Mouse (Mus musculus): Measurements from ENCODE around the gene Hpse2. TPM values are rescaled to one million over a fixed set of nuclear protein-coding genes. Genes with fewer than 3 reads are reported as not detected.

Gene Hpse2
- polyA plus RNA-seq, 1 experiment from 2014 or later, result 7.1 TPM

DNA sequence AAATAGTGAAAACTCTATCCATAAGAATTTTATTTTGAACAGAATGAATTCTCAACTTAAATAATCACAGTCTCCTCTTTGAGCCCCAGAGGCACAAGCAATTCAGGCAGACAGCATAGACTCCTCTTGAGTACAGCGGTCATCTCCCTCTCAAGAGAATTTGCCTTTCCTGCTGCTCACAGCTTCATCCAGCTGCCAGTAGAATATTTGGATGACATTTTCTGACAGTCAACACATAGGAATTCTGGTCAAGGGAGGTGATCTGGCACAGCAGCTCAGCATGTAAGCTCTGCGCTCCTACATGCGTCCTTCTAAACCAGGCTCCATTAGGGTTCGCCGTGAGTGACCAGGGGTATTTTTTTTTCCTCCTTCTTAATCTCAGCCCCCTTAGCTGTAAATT is 232.6 kb downstream of the Hpse2 start:
- no peaks in the 10 kb centered on the region for H3K9me3 ChIP-seq
- 61% methylated on average over 5 of the region's 5 CpGs for WGBS
- 0 out of 2 replicates have a peak, but pooled peaks cover 7% of the 10 kb centered on the region for H3K4me1 ChIP-seq
- H3K36me3 ChIP-seq, result no peaks in the 10 kb centered on the region
- H3K27me3 ChIP-seq, result no peaks in the 10 kb centered on the region
- H3K4me2 ChIP-seq, result no peak overlapping the region
- no peak overlapping the region for H3K9ac ChIP-seq
- no peak for ATAC-seq (ENCODE audit: insufficient number of reproducible peaks, low FRiP score, low TSS enrichment, low read depth)
- no peak overlapping the region for H3K4me3 ChIP-seq
- no peak overlapping the region for H3K27ac ChIP-seq

DNA sequence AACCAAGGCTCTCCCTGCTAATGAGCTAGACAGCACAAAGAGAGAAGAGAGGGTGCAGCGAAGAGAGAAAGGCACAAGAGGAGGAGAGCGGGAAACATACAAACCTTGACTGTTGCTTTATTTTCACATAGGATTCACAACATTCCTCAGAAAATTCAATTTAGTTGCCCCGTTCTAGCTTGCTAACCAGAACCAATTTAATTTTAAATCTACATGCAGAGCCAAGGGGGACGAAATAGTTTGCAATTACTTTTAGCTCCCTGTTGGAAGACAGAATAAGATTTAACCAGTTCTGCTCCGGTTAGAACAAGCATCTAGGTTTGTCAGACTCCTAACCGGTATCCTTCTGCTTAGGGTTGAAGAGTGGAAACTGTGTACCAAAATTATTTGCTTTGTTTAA is 240.3 kb downstream of the Hpse2 start:
- H3K4me1 ChIP-seq, result 0 out of 2 replicates have a peak, but pooled peaks cover 3% of the 10 kb centered on the region
- 56% methylated on average over 6 of the region's 6 CpGs for WGBS
- H3K4me2 ChIP-seq, result no peak overlapping the region
- no peak overlapping the region for H3K4me3 ChIP-seq
- H3K27me3 ChIP-seq, result no peaks in the 10 kb centered on the region
- H3K9ac ChIP-seq, result no peak overlapping the region
- no peaks in the 10 kb centered on the region for H3K36me3 ChIP-seq
- H3K27ac ChIP-seq, result no peak overlapping the region
- no peaks in the 10 kb centered on the region for H3K9me3 ChIP-seq
- no peak for ATAC-seq (ENCODE audit: insufficient number of reproducible peaks, low FRiP score, low TSS enrichment, low read depth)

GRCm38 (mm10) chr19:43146820-43147219 is 241.3 kb downstream of the Hpse2 start:
- H3K27ac ChIP-seq, result no peak overlapping the region
- no peaks in the 10 kb centered on the region for H3K9me3 ChIP-seq
- H3K27me3 ChIP-seq, result no peaks in the 10 kb centered on the region
- no peak overlapping the region for H3K4me3 ChIP-seq
- ATAC-seq (ENCODE audit: insufficient number of reproducible peaks, low FRiP score, low TSS enrichment, low read depth), result no peak
- H3K9ac ChIP-seq, result no peak overlapping the region
- no peak overlapping the region for H3K4me2 ChIP-seq
- WGBS, result 32% methylated on average over 7 of the region's 7 CpGs
- no peaks in the 10 kb centered on the region for H3K36me3 ChIP-seq
- 0 out of 2 replicates have a peak, but pooled peaks cover 3% of the 10 kb centered on the region for H3K4me1 ChIP-seq

DNA sequence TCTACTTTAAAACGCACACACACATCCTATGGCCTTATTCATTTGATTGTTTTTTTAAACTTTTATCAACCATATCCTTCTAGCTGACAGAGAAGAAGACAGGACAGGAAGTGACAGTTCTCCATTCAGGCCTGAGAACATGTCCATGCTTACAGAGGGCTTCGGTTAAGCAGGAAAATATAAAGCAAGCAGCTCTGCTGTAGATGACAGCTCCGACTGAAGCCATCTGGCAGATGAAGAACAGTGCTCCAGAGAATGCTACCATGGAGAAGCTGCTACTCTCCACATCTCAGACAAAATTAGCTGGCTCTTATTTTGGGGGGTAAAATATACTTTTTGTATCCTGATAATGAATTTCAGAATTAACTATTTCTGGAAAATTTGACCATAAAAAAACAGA is 246.5 kb downstream of the Hpse2 start:
- Histone ChIP-seq H3K27me3 (no peaks in the 10 kb centered on the region), H3K4me2 (no peak overlapping the region), H3K4me3 (no peak overlapping the region), H3K27ac (no peak overlapping the region), H3K9me3 (no peaks in the 10 kb centered on the region), H3K36me3 (no peaks in the 10 kb centered on the region), H3K9ac (no peak overlapping the region), H3K4me1 (no peaks in the 10 kb centered on the region)
- no peak for ATAC-seq (ENCODE audit: insufficient number of reproducible peaks, low FRiP score, low TSS enrichment, low read depth)
- 77% methylated on average over 3 of the region's 3 CpGs for WGBS

- H3K4me2 ChIP-seq, result no peak overlapping the region
- H3K9ac ChIP-seq, result no peak overlapping the region
- H3K4me1 ChIP-seq, result no peaks in the 10 kb centered on the region
- no peaks in the 10 kb centered on the region for H3K9me3 ChIP-seq
- no peak overlapping the region for H3K27ac ChIP-seq
- no peak overlapping the region for H3K4me3 ChIP-seq
- ATAC-seq (ENCODE audit: insufficient number of reproducible peaks, low FRiP score, low TSS enrichment, low read depth), result no peak
- 68% methylated on average over 4 of the region's 4 CpGs for WGBS
- no peaks in the 10 kb centered on the region for H3K36me3 ChIP-seq
- H3K27me3 ChIP-seq, result no peaks in the 10 kb centered on the region
Observed at GRCm38 (mm10) chr19:43109796-43110195, 278.4 kb downstream of the Hpse2 start.

DNA sequence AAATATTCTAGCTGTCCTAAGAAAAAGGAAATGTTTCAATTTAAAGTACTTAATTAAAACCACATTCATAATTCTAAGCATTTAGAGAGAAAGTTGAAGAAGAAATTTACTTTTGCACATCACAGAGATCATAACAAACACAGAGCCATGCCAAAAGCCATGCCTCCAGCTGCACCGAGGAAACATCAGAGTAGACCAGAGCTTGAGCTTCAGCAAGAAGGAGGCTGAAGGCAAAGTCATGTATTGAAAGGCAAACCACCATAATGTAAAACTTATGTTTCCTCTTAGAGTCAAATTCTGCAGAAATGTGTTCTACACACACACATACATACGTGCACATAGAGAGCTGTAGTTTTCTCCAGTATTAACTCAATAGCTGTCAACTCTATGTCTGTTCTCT is 291.2 kb downstream of the Hpse2 start:
- Histone ChIP-seq H3K9ac (no peak overlapping the region), H3K27me3 (no peaks in the 10 kb centered on the region), H3K9me3 (no peaks in the 10 kb centered on the region), H3K4me3 (no peak overlapping the region), H3K4me1 (no peaks in the 10 kb centered on the region), H3K4me2 (no peak overlapping the region), H3K27ac (no peak overlapping the region), H3K36me3 (no peaks in the 10 kb centered on the region)
- 59% methylated on average over 2 of the region's 2 CpGs for WGBS
- no peak for ATAC-seq (ENCODE audit: insufficient number of reproducible peaks, low FRiP score, low TSS enrichment, low read depth)

DNA sequence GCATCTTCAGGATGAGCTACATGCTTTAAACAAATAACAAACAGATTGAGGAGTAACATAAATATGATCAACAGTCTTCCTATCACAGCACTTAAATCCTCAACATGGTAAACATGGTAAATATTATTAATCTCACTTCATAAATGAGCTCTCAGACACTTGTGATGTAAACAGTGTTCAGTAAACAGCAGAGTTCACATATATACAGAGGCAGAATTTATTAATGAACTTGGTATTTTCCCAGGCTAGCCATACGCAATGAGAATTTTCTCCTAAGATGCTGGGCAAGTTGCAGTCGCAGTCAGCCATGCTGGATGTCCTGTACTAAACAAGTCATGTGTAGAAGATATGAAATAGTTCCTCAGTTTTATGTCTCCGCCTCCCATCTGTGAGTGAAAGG is 300.9 kb downstream of the Hpse2 start:
- H3K4me3 ChIP-seq, result no peak overlapping the region
- no peak overlapping the region for H3K9ac ChIP-seq
- no peaks in the 10 kb centered on the region for H3K9me3 ChIP-seq
- no peaks in the 10 kb centered on the region for H3K4me1 ChIP-seq
- H3K36me3 ChIP-seq, result no peaks in the 10 kb centered on the region
- no peaks in the 10 kb centered on the region for H3K27me3 ChIP-seq
- no peak overlapping the region for H3K27ac ChIP-seq
- ATAC-seq (ENCODE audit: insufficient number of reproducible peaks, low FRiP score, low TSS enrichment, low read depth), result no peak
- H3K4me2 ChIP-seq, result no peak overlapping the region
- WGBS, result 90% methylated on average over 3 of the region's 3 CpGs

DNA sequence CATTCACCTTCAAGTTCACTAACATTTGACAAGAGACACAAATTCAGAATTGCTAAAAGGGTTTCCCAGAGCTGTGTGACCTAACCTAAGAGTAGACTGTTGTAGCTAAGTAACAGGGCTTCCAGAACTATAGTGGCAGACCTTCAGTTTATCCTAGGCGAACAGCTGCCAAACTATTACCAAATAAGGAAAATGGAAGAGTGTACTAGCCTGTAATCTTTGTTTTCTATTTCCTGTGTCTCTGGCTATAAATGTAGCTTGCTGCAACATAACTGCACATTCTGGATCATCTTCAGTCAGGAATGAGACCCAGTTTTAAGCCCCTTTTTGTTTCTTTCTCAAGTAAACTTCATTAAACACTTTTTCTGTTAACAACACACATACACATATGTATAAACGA is 324.0 kb downstream of the Hpse2 start:
- no peaks in the 10 kb centered on the region for H3K36me3 ChIP-seq
- H3K27ac ChIP-seq, result no peak overlapping the region
- H3K4me2 ChIP-seq, result no peak overlapping the region
- H3K4me3 ChIP-seq, result no peak overlapping the region
- H3K4me1 ChIP-seq, result no peaks in the 10 kb centered on the region
- H3K9ac ChIP-seq, result no peak overlapping the region
- H3K27me3 ChIP-seq, result no peaks in the 10 kb centered on the region
- no peak for ATAC-seq (ENCODE audit: insufficient number of reproducible peaks, low FRiP score, low TSS enrichment, low read depth)
- no peaks in the 10 kb centered on the region for H3K9me3 ChIP-seq
- 47% methylated on average over 2 of the region's 2 CpGs for WGBS

DNA sequence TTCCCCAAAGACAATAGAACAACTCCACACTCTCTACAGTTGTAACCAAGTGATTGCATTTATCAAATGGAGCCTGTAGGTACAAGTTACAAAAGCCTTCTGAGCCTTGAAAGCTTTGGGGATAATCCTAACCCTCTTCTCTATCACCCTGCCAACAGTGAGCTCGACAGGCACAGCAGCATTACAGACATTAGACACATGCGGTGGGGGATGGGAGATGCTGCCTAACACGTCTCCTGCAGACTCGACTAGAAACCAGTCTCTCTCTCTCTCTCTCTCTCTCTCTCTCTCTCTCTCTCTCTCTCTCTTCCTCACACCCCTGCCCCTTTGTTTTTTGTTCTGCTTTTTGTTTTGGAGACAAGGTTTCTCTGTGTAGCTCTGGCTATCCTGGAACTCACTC is 343.6 kb downstream of the Hpse2 start:
- no peak overlapping the region for H3K4me3 ChIP-seq
- ATAC-seq (ENCODE audit: insufficient number of reproducible peaks, low FRiP score, low TSS enrichment, low read depth), result no peak
- H3K4me1 ChIP-seq, result peaks cover 7% of the 10 kb centered on the region
- H3K27ac ChIP-seq, result no peak overlapping the region
- no peak overlapping the region for H3K9ac ChIP-seq
- H3K4me2 ChIP-seq, result no peak overlapping the region
- no peaks in the 10 kb centered on the region for H3K27me3 ChIP-seq
- WGBS, result 30% methylated on average over 4 of the region's 4 CpGs
- H3K9me3 ChIP-seq, result no peaks in the 10 kb centered on the region
- no peaks in the 10 kb centered on the region for H3K36me3 ChIP-seq

- Histone ChIP-seq H3K4me3 (no peak overlapping the region), H3K27me3 (no peaks in the 10 kb centered on the region), H3K4me2 (no peak overlapping the region), H3K9me3 (no peaks in the 10 kb centered on the region), H3K9ac (no peak overlapping the region), H3K27ac (0 out of 2 replicates have a peak overlapping the region, but pooled peaks have one; percentile 33), H3K4me1 (peaks cover 7% of the 10 kb centered on the region), H3K36me3 (no peaks in the 10 kb centered on the region)
- ATAC-seq (ENCODE audit: insufficient number of reproducible peaks, low FRiP score, low TSS enrichment, low read depth), result no peak
- WGBS, result 36% methylated on average over 2 of the region's 2 CpGs
Observed at GRCm38 (mm10) chr19:43042721-43043120, 345.4 kb downstream of the Hpse2 start.

DNA sequence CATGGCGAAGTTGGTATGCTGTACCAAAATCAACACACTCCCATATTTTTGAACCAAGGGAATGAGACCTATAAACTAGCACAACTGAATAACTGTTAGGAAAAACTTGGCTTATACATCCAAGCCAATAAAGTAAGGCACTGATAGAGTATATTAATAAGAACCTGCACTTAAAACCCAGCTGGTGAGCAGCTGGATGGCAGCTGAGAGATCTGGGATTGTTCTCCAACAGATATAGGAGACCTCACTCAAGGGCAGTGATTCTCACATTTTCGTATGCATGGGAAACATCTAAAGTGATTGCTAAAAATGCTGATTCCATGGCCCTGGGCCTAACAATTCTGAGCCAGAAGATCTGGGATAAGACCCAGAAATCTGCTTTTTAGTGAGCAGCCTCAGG is 345.9 kb downstream of the Hpse2 start:
- no peak for ATAC-seq (ENCODE audit: insufficient number of reproducible peaks, low FRiP score, low TSS enrichment, low read depth)
- Histone ChIP-seq H3K4me1 (peaks cover 7% of the 10 kb centered on the region), H3K9ac (no peak overlapping the region), H3K4me3 (no peak overlapping the region), H3K27me3 (no peaks in the 10 kb centered on the region), H3K9me3 (no peaks in the 10 kb centered on the region), H3K36me3 (no peaks in the 10 kb centered on the region), H3K27ac (0 out of 2 replicates have a peak overlapping the region, but pooled peaks have one; percentile 33), H3K4me2 (no peak overlapping the region)
- WGBS, result 43% methylated on average over 2 of the region's 2 CpGs

GRCm38 (mm10) chr19:43036381-43036780 is 351.8 kb downstream of the Hpse2 start:
- Histone ChIP-seq H3K9me3 (no peaks in the 10 kb centered on the region), H3K4me2 (no peak overlapping the region), H3K4me1 (no peaks in the 10 kb centered on the region), H3K36me3 (no peaks in the 10 kb centered on the region), H3K27ac (no peak overlapping the region), H3K27me3 (no peaks in the 10 kb centered on the region), H3K9ac (no peak overlapping the region), H3K4me3 (no peak overlapping the region)
- 67% methylated on average over 4 of the region's 4 CpGs for WGBS
- ATAC-seq (ENCODE audit: insufficient number of reproducible peaks, low FRiP score, low TSS enrichment, low read depth), result no peak

DNA sequence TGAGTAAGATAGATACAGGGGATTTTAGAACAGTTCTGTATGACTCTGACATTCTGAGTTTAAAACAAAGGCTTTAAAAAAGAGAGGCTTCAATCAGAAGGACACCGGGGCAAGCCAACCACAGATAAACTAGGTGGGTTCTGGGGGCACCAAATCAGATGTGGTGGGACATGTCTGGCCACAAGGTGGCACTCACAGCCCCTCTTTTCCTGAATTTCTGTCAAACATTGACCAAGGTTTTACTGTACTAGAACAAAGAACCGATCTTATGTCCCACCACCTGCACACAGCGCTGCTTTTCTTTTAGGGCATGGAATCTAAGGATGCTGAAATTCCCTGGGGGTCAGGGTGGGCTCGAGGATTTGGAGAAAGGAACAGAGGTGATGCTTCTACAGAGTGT is 360.9 kb downstream of the Hpse2 start:
- ATAC-seq (ENCODE audit: insufficient number of reproducible peaks, low FRiP score, low TSS enrichment, low read depth), result no peak
- no peaks in the 10 kb centered on the region for H3K36me3 ChIP-seq
- H3K4me2 ChIP-seq, result no peak overlapping the region
- no peaks in the 10 kb centered on the region for H3K27me3 ChIP-seq
- no peak overlapping the region for H3K9ac ChIP-seq
- no peaks in the 10 kb centered on the region for H3K4me1 ChIP-seq
- no peaks in the 10 kb centered on the region for H3K9me3 ChIP-seq
- H3K4me3 ChIP-seq, result no peak overlapping the region
- no peak overlapping the region for H3K27ac ChIP-seq
- 27% methylated on average over 4 of the region's 4 CpGs for WGBS
